In genomic region chr10:61920655-61921365, GRCm38 (mm10) we compare ENCODE assay signal across 9 mouse cellular contexts. TPM values are rescaled to one million over a fixed set of nuclear protein-coding genes. Genes with fewer than 3 reads are reported as not detected.
DNase-seq lines count a peak whose midpoint lies in the region; ATAC-seq lines count a peak whose summit lies in the region.
"Had no signal": no experiment of that assay in that cellular context is flagged by ENCODE, and none has a peak within 500 bp of the region (broad histone marks: within the 10 kb centered on the region; RNA-seq: fewer than 3 reads in every experiment).

No protein-coding gene starts in this region.

- ATAC-seq in neural tube, embryonic 11.5 days (ENCODE audit: insufficient read depth, low FRiP score, low TSS enrichment): no peak
- peak; percentile 57 for ATAC-seq in stomach, embryonic 16.5 days (ENCODE audit: insufficient read depth, low FRiP score)
- ATAC-seq in activated CD4-positive, CD25-positive, alpha-beta regulatory T cell, adult 4 months: no peak

- no peak overlapping the region for H3K27ac ChIP-seq in neural tube, embryonic 11.5 days (ENCODE audit: low read depth, low read length)
- H3K27ac ChIP-seq in stomach, embryonic 16.5 days (ENCODE audit: low read length): peak overlapping the region; percentile 89
- H3K27ac ChIP-seq: liver, embryonic 15.5 days had no signal

- H3K36me3 ChIP-seq in neural tube, embryonic 11.5 days (ENCODE audit: control insufficient read depth, insufficient read depth, low read length): no peaks in the 10 kb centered on the region
- H3K36me3 ChIP-seq in stomach, embryonic 16.5 days (ENCODE audit: control insufficient read depth, insufficient read depth, low read length): no peaks in the 10 kb centered on the region
- H3K36me3 ChIP-seq: liver, embryonic 15.5 days had no signal

- 49% methylated on average over 10 of the region's 11 CpGs for WGBS in neural tube, embryonic 11.5 days
- WGBS in stomach, embryonic 16.5 days: 24% methylated on average over 11 of the region's 11 CpGs

- no peak overlapping the region for H3K4me2 ChIP-seq in neural tube, embryonic 11.5 days (ENCODE audit: low read depth)
- H3K4me2 ChIP-seq in stomach, embryonic 16.5 days (ENCODE audit: low read depth, low read length): peak overlapping the region; percentile 36
- H3K4me2 ChIP-seq: liver, embryonic 15.5 days had no signal

- H3K4me1 ChIP-seq in neural tube, embryonic 11.5 days (ENCODE audit: control insufficient read depth, insufficient read depth, low read length): peaks cover 3% of the 10 kb centered on the region; the same call in 1 of the 2 replicates
- H3K4me1 ChIP-seq in stomach, embryonic 16.5 days (ENCODE audit: control insufficient read depth, insufficient read depth, low read length): peaks cover 18% of the 10 kb centered on the region
- H3K4me1 ChIP-seq: liver, embryonic 15.5 days had no signal

- H3K4me3 ChIP-seq in neural tube, embryonic 11.5 days (ENCODE audit: low read depth, low read length): no peak overlapping the region
- H3K4me3 ChIP-seq in stomach, embryonic 16.5 days (replicated peaks; ENCODE audit: low read length): no peak overlapping the region
- H3K4me3 ChIP-seq: liver, embryonic 15.5 days had no signal

- peak; percentile 21 to 53 for DNase-seq in adrenal gland, adult (ENCODE audit: inconsistent age in 2 of 2, low spot score in 1 of 2)
- DNase-seq in adrenal gland, postnatal 4 days (ENCODE audit: low spot score in 2 of 2): no peak
- no peak for DNase-seq in neural tube, embryonic 11.5 days (ENCODE audit: low spot score)
- no peak for DNase-seq in neural tube, embryonic 10.5 days (ENCODE audit: extremely low spot score, low spot score)
- DNase-seq in kidney, postnatal 4 days: peak; percentile 70 to 79
- DNase-seq in spleen, adult 18-20 months: no peak

- H3K9me3 ChIP-seq in neural tube, embryonic 11.5 days (ENCODE audit: control insufficient read depth, low read length): no peaks in the 10 kb centered on the region
- 0 out of 2 replicates have a peak, but pooled peaks cover 6% of the 10 kb centered on the region for H3K9me3 ChIP-seq in stomach, embryonic 16.5 days (replicated peaks; ENCODE audit: control insufficient read depth, low read length)
- H3K9me3 ChIP-seq: liver, embryonic 15.5 days had no signal

- 0 out of 2 replicates have a peak overlapping the region, but pooled peaks have one; percentile 10 for H3K9ac ChIP-seq in neural tube, embryonic 11.5 days (ENCODE audit: low read length)
- H3K9ac ChIP-seq in stomach, embryonic 16.5 days (ENCODE audit: low read length): peak overlapping the region; percentile 54
- H3K9ac ChIP-seq: liver, embryonic 15.5 days had no signal

- H3K27me3 ChIP-seq in neural tube, embryonic 11.5 days (ENCODE audit: control insufficient read depth, insufficient read depth, low read length): no peaks in the 10 kb centered on the region
- H3K27me3 ChIP-seq in stomach, embryonic 16.5 days (ENCODE audit: control insufficient read depth, insufficient read depth, low read length): no peaks in the 10 kb centered on the region
- H3K27me3 ChIP-seq: liver, embryonic 15.5 days had no signal

RNA-seq across cellular contexts. Expression of gene Col13a1, which starts 58.1 kb away (rescaled TPM):
- total RNA-seq in adrenal gland, postnatal 4 days (2021): 10 to 100 TPM; 17.5 to 19.8 TPM
- 1.6 and 2.4 TPM in 2 replicates for polyA plus RNA-seq in neural tube, embryonic 11.5 days (2014; fragmentation: Nextera tagmentation; extraction: Ambion mirVana)
- 2.2 and 4.0 TPM in 2 replicates for polyA plus RNA-seq in stomach, embryonic 16.5 days (2015; fragmentation: Nextera tagmentation; extraction: Ambion mirVana)
- not detected for polyA plus RNA-seq in activated CD4-positive, CD25-positive, alpha-beta regulatory T cell, adult 4 months (2017; shearing (Covaris generic))

Comparison
In these comparisons a context has a peak if more than half of its experiments do, and no peak if none do; other contexts are left out.
1. DNase-seq: peak in adrenal gland, adult (2 of 2) and kidney, postnatal 4 days (2 of 2); none in adrenal gland, postnatal 4 days (0 of 2), neural tube, embryonic 11.5 days (single experiment), neural tube, embryonic 10.5 days (single experiment) and spleen, adult 18-20 months (0 of 2).